24 mouse cellular contexts compared by ENCODE assay signal in genomic region chr4:86499561-86499960, GRCm38 (mm10). TPM values are rescaled to one million over a fixed set of nuclear protein-coding genes. Genes with fewer than 3 reads are reported as not detected.
DNase-seq lines count a peak whose midpoint lies in the region.
"Had no signal": no experiment of that assay in that cellular context is flagged by ENCODE, and none has a peak within 500 bp of the region (broad histone marks: within the 10 kb centered on the region; RNA-seq: fewer than 3 reads in every experiment).

No protein-coding gene starts in this region.

- intact Hi-C loops in heart, postnatal 36 days (cut with DNase I), result no loop called here

- peak; percentile 90 for DNase-seq in heart, adult 11 months
- DNase-seq in heart, postnatal 36 days, result no peak
- peak; percentile 26 for DNase-seq in limb, embryonic 10.5 days (ENCODE audit: low spot score)
- DNase-seq in lung, adult 18-20 months, result no peak
- DNase-seq: adrenal gland, adult 2 months; adrenal gland, adult 8-10 months; adrenal gland, postnatal 10 days; adrenal gland, postnatal 14 days; adrenal gland, postnatal 25 days; adrenal gland, postnatal 36 days; B cell, adult 2 months; cerebellum, adult 11 months; cerebellum, adult 11-12 months; cerebellum, adult 18-20 months had no signal

- no peaks in the 10 kb centered on the region for H3K36me3 ChIP-seq in limb, embryonic 10.5 days
- H3K36me3 ChIP-seq: G1E had no signal

- no peak overlapping the region for H3K27ac ChIP-seq in limb, embryonic 10.5 days

- no peaks in the 10 kb centered on the region for H3K9me3 ChIP-seq in limb, embryonic 10.5 days (replicated peaks)
- H3K9me3 ChIP-seq: G1E had no signal

- no peak overlapping the region for H3K4me3 ChIP-seq in limb, embryonic 10.5 days

- 0 out of 2 replicates have a peak, but pooled peaks cover 3% of the 10 kb centered on the region for H3K4me1 ChIP-seq in limb, embryonic 10.5 days

- WGBS in limb, embryonic 10.5 days, result 100% methylated on average over 1 of the region's 1 CpGs

- no peaks in the 10 kb centered on the region for H3K27me3 ChIP-seq in limb, embryonic 10.5 days (ENCODE audit: low read depth, poor library complexity, severe bottlenecking)
- H3K27me3 ChIP-seq: CH12.LX had no signal

RNA-seq across cellular contexts. Expression of gene Saxo1, which starts 58.6 kb away (rescaled TPM):
- not detected for total RNA-seq in heart, postnatal 36 days (2021)
- not detected in 2 replicates for polyA plus RNA-seq in limb, embryonic 10.5 days (2016; fragmentation: Nextera tagmentation; extraction: Ambion mirVana)
- total RNA-seq: adrenal gland, adult 18-20 months; adrenal gland, adult 2 months; adrenal gland, adult 8-10 months; adrenal gland, postnatal 10 days; adrenal gland, postnatal 14 days; adrenal gland, postnatal 25 days; adrenal gland, postnatal 36 days; adrenal gland, postnatal 4 days; CH12.LX; G1E; MEL had no signal
- polyA plus RNA-seq: activated CD4-positive, CD25-positive, alpha-beta regulatory T cell, adult 4 months; adrenal gland, adult 2 months; brain, embryonic 14.5 days; C2C12; CD4-positive, CD25-positive, alpha-beta regulatory T cell, adult 4 months; G1E; Patski had no signal

Comparison
In these comparisons a context has a peak if more than half of its experiments do, and no peak if none do; other contexts are left out.
1. DNase-seq: peak in heart, adult 11 months (single experiment) and limb, embryonic 10.5 days (single experiment); none in heart, postnatal 36 days (0 of 2) and lung, adult 18-20 months (0 of 2).